Mouse (Mus musculus) E14TG2a.4 (cell line): ENCODE measurements around the gene Hs2st1.

Source experiments
- H3K27me3 ChIP-seq: 2 replicates; pipeline ENCODE4 v1.6.1; 2014; ENCODE audit warnings: low read length, control low read depth; ENCODE audit not compliant: insufficient read depth
- H3K36me3 ChIP-seq: 2 replicates; pipeline ENCODE4 v1.6.1; 2014; ENCODE audit warnings: low read length, control low read depth; ENCODE audit not compliant: insufficient read depth
- H3K4me1 ChIP-seq: replicated peaks from 2 replicates; pipeline ENCODE4 v1.6.1; 2014; ENCODE audit warnings: low read depth, low read length, control low read depth
- H3K4me3 ChIP-seq: replicated peaks from 2 replicates; pipeline ENCODE4 v1.5.1; 2014; ENCODE audit warnings: mild to moderate bottlenecking, low read length
- H3K9me3 ChIP-seq: 2 replicates; pipeline ENCODE4 v1.6.1; 2014; ENCODE audit warnings: low read length, control low read depth
- CTCF ChIP-seq: conservative IDR thresholded peaks from 2 replicates; pipeline ENCODE4 v1.5.1; 2014; ENCODE audit warnings: low read length
- NANOG ChIP-seq: IDR thresholded peaks from 2 replicates; pipeline ENCODE4 v1.6.1; 2014; ENCODE audit warnings: borderline replicate concordance, low read length, mixed read lengths
- POU5F1 ChIP-seq: IDR thresholded peaks from 2 replicates; pipeline ENCODE4 v1.6.1; 2014; ENCODE audit warnings: low read length, borderline replicate concordance

Gene Hs2st1

GRCm38 (mm10) chr3:144428514-144429431 lies 141.2 kb downstream of the Hs2st1 start:
- H3K9me3 ChIP-seq = 0 out of 2 replicates have a peak, but pooled peaks cover 3% of the 10 kb centered on the region
- H3K27me3 ChIP-seq = no peaks in the 10 kb centered on the region
- no peak for TF ChIP-seq CTCF
- no peak for TF ChIP-seq NANOG
- no peak for TF ChIP-seq POU5F1
- no peaks in the 10 kb centered on the region; the same call in none of the 2 replicates for H3K36me3 ChIP-seq
- no peak overlapping the region for H3K4me3 ChIP-seq
- peaks cover 8% of the 10 kb centered on the region for H3K4me1 ChIP-seq

GRCm38 (mm10) chr3:144425041-144425448 lies 144.9 kb downstream of the Hs2st1 start:
- Histone ChIP-seq H3K4me3 (no peak overlapping the region), H3K36me3 (no peaks in the 10 kb centered on the region), H3K27me3 (no peaks in the 10 kb centered on the region), H3K4me1 (peaks cover 33% of the 10 kb centered on the region), H3K9me3 (peaks cover 13% of the 10 kb centered on the region)
- no peak for TF ChIP-seq NANOG
- no peak for TF ChIP-seq CTCF
- no peak for TF ChIP-seq POU5F1

GRCm38 (mm10) chr3:144421404-144422180 lies 148.4 kb downstream of the Hs2st1 start:
- Histone ChIP-seq H3K4me1 (peaks cover 55% of the 10 kb centered on the region), H3K36me3 (no peaks in the 10 kb centered on the region), H3K9me3 (peaks cover 41% of the 10 kb centered on the region), H3K27me3 (no peaks in the 10 kb centered on the region), H3K4me3 (no peak overlapping the region)
- TF ChIP-seq NANOG = peak; percentile 35; the same call in 1 of the 2 replicates
- no peak for TF ChIP-seq CTCF

GRCm38 (mm10) chr3:144413821-144414220 lies 156.2 kb downstream of the Hs2st1 start:
- Histone ChIP-seq H3K36me3 (no peaks in the 10 kb centered on the region), H3K4me3 (no peak overlapping the region), H3K9me3 (peaks cover 71% of the 10 kb centered on the region), H3K4me1 (peaks cover 48% of the 10 kb centered on the region), H3K27me3 (0 out of 2 replicates have a peak, but pooled peaks cover under 1% of the 10 kb centered on the region)
- no peak for TF ChIP-seq POU5F1
- no peak for TF ChIP-seq CTCF
- TF ChIP-seq NANOG = no peak

GRCm38 (mm10) chr3:144412538-144413272 lies 157.3 kb downstream of the Hs2st1 start:
- H3K4me3 ChIP-seq = no peak overlapping the region
- H3K36me3 ChIP-seq = no peaks in the 10 kb centered on the region
- H3K9me3 ChIP-seq = peaks cover 64% of the 10 kb centered on the region
- TF ChIP-seq CTCF = no peak
- TF ChIP-seq POU5F1 = peak; percentile 72; the same call in 1 of the 2 replicates
- peak; percentile 95 for TF ChIP-seq NANOG
- H3K27me3 ChIP-seq = 0 out of 2 replicates have a peak, but pooled peaks cover 2% of the 10 kb centered on the region
- H3K4me1 ChIP-seq = peaks cover 39% of the 10 kb centered on the region

- H3K4me3 ChIP-seq = 0 out of 2 replicates have a peak overlapping the region, but pooled peaks have one; percentile 29
- peaks cover 35% of the 10 kb centered on the region for H3K4me1 ChIP-seq
- H3K36me3 ChIP-seq = no peaks in the 10 kb centered on the region
- TF ChIP-seq CTCF (no peak), NANOG (no peak), POU5F1 (no peak)
- peaks cover 66% of the 10 kb centered on the region for H3K9me3 ChIP-seq
- 0 out of 2 replicates have a peak, but pooled peaks cover 2% of the 10 kb centered on the region for H3K27me3 ChIP-seq
Observed at GRCm38 (mm10) chr3:144411650-144412278, 158.2 kb downstream of the Hs2st1 start.

- TF ChIP-seq POU5F1 (no peak), CTCF (no peak), NANOG (no peak)
- 0 out of 2 replicates have a peak, but pooled peaks cover 2% of the 10 kb centered on the region for H3K27me3 ChIP-seq
- peaks cover 35% of the 10 kb centered on the region for H3K4me1 ChIP-seq
- H3K9me3 ChIP-seq = peaks cover 68% of the 10 kb centered on the region
- H3K4me3 ChIP-seq = no peak overlapping the region
- no peaks in the 10 kb centered on the region for H3K36me3 ChIP-seq
Observed at GRCm38 (mm10) chr3:144411051-144411542, 158.9 kb downstream of the Hs2st1 start.

- TF ChIP-seq NANOG (no peak), POU5F1 (no peak), CTCF (no peak)
Observed at GRCm38 (mm10) chr3:144408953-144409352, 161.0 kb downstream of the Hs2st1 start.

More at GRCm38 (mm10) chr3:144408953-144409352, 161.0 kb downstream of the Hs2st1 start:
- H3K4me1 ChIP-seq = peaks cover 31% of the 10 kb centered on the region
- peaks cover 2% of the 10 kb centered on the region; the same call in 1 of the 2 replicates for H3K27me3 ChIP-seq
- no peak overlapping the region for H3K4me3 ChIP-seq
- no peaks in the 10 kb centered on the region for H3K36me3 ChIP-seq
- H3K9me3 ChIP-seq = peaks cover 51% of the 10 kb centered on the region
